Mouse (Mus musculus): Measurements from ENCODE around the gene Mydgf. TPM values are rescaled to one million over a fixed set of nuclear protein-coding genes. Genes with fewer than 3 reads are reported as not detected.
A peak's percentile ranks its signal among the peaks of the same experiment; 100 is the strongest.

Mydgf gene
- polyA plus RNA-seq, 1 experiment from 2014 or later: 78.6 TPM

DNA sequence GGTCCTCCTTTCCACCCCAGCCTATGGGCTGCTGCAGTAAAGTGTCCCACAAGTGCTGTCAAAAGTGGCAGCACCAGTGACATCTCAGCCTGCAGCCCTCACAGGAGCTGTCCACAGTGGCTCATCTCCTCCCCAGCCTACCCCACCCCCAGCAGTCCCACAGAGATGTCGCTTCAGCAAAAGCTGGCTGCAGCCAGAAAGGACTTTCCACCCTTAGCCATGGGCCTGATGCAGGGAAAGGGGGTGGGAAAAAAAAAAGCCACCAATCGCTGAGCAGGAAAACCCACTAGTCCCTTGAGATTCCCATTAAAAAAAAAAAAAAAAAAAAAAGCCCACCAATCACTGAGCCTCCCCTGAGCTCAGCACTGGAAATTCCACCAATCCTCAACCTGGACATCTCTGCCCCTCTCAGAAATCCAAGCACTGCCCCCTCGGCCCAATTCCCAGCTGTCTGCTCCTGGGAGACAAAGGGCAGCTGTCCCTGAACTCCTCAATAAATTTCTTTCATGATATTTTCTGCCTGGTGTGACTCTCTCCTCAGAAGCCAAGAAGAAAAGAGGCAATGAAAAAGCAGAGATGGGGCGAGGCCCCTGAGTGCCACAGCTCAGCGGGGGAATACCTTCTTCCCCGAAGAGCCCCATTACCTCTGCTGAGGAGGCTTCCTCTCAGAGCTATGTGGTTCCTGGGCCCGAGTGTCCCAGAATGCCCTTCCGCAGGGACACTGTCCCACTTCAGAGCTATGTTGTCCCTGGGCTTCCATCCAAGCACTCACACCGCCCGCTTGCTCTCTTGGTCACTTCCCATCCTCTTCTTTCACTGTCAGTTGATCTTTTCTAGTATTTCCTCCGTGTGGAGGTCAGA, 1.8 kb upstream of the Mydgf start:
- Histone ChIP-seq H3K27ac (replicated peaks) (peak overlapping the region; percentile 72; the same call in 1 of the 2 replicates), H3K27me3 (no peaks in the 10 kb centered on the region), H3K4me3 (no peak overlapping the region), H3K9ac (0 out of 2 replicates have a peak overlapping the region, but pooled peaks have one; percentile 10), H3K36me3 (peaks cover 38% of the 10 kb centered on the region), H3K9me3 (no peaks in the 10 kb centered on the region), H3K4me1 (replicated peaks) (peaks cover 25% of the 10 kb centered on the region), H3K4me2 (no peak overlapping the region)
- ATAC-seq (ENCODE audit: low FRiP score, low read depth): no peak
- 26% methylated on average over 11 of the region's 11 CpGs for WGBS

GRCm38 (mm10) chr17:56182975-56183657, 604 bp downstream of the Mydgf start:
- H3K4me3 ChIP-seq: peak overlapping the region; percentile 78
- H3K36me3 ChIP-seq: peaks cover 26% of the 10 kb centered on the region
- H3K9me3 ChIP-seq: no peaks in the 10 kb centered on the region
- peaks cover 25% of the 10 kb centered on the region for H3K4me1 ChIP-seq (replicated peaks)
- peak; percentile 57 for ATAC-seq (ENCODE audit: low FRiP score, low read depth)
- WGBS: 3% methylated on average over 14 of the region's 14 CpGs
- peak overlapping the region; percentile 60 for H3K9ac ChIP-seq
- peak overlapping the region; percentile 75 for H3K27ac ChIP-seq (replicated peaks)
- H3K4me2 ChIP-seq: peak overlapping the region; percentile 87
- no peaks in the 10 kb centered on the region for H3K27me3 ChIP-seq

DNA sequence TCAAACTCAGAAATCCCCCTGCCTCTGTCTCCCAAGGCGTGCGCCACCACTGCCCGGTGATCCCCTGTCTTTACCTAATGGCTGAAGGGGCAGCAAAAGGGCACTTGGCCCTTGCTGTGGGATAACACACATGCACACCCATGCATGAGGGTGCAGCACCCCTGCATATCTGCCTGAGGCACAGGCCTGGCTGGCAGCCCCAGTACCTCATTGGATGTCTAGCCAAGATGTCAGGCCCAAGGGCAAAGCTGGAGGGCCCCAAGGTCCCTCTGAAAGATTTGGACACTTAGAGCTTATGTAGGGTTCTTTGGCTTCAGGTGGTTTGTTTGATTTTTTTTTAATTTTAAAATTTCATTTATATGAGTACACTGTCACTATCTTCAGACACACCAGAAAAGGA, 8.3 kb downstream of the Mydgf start:
- peaks cover 7% of the 10 kb centered on the region for H3K4me1 ChIP-seq (replicated peaks)
- WGBS: 99% methylated on average over 3 of the region's 3 CpGs
- H3K9me3 ChIP-seq: no peaks in the 10 kb centered on the region
- no peak for ATAC-seq (ENCODE audit: low FRiP score, low read depth)
- no peak overlapping the region for H3K4me3 ChIP-seq
- H3K27ac ChIP-seq (replicated peaks): no peak overlapping the region
- H3K9ac ChIP-seq: no peak overlapping the region
- peaks cover 31% of the 10 kb centered on the region for H3K36me3 ChIP-seq
- no peaks in the 10 kb centered on the region for H3K27me3 ChIP-seq
- H3K4me2 ChIP-seq: no peak overlapping the region

- ATAC-seq (ENCODE audit: low FRiP score, low read depth): no peak
- Histone ChIP-seq H3K9me3 (no peaks in the 10 kb centered on the region), H3K4me3 (no peak overlapping the region), H3K4me2 (no peak overlapping the region), H3K27me3 (no peaks in the 10 kb centered on the region), H3K9ac (no peak overlapping the region), H3K36me3 (peaks cover 23% of the 10 kb centered on the region), H3K27ac (replicated peaks) (no peak overlapping the region), H3K4me1 (replicated peaks) (peaks cover 10% of the 10 kb centered on the region)
- 67% methylated on average over 10 of the region's 10 CpGs for WGBS
Measured at GRCm38 (mm10) chr17:56173401-56174046, 10.2 kb downstream of the Mydgf start.

GRCm38 (mm10) chr17:56171881-56172280, 11.8 kb downstream of the Mydgf start:
- H3K4me3 ChIP-seq: no peak overlapping the region
- H3K9me3 ChIP-seq: no peaks in the 10 kb centered on the region
- H3K4me2 ChIP-seq: no peak overlapping the region
- peaks cover 10% of the 10 kb centered on the region for H3K4me1 ChIP-seq (replicated peaks)
- H3K9ac ChIP-seq: no peak overlapping the region
- no peak for ATAC-seq (ENCODE audit: low FRiP score, low read depth)
- H3K27ac ChIP-seq (replicated peaks): no peak overlapping the region
- H3K27me3 ChIP-seq: no peaks in the 10 kb centered on the region
- 91% methylated on average over 17 of the region's 17 CpGs for WGBS
- peaks cover 8% of the 10 kb centered on the region for H3K36me3 ChIP-seq

- H3K4me2 ChIP-seq: no peak overlapping the region
- peaks cover 4% of the 10 kb centered on the region for H3K36me3 ChIP-seq
- no peak for ATAC-seq (ENCODE audit: low FRiP score, low read depth)
- WGBS: 63% methylated on average over 9 of the region's 9 CpGs
- H3K4me3 ChIP-seq: no peak overlapping the region
- no peaks in the 10 kb centered on the region for H3K9me3 ChIP-seq
- no peak overlapping the region for H3K27ac ChIP-seq (replicated peaks)
- peaks cover 10% of the 10 kb centered on the region for H3K4me1 ChIP-seq (replicated peaks)
- no peak overlapping the region for H3K9ac ChIP-seq
- no peaks in the 10 kb centered on the region for H3K27me3 ChIP-seq
Measured at GRCm38 (mm10) chr17:56171456-56171855, 12.3 kb downstream of the Mydgf start.

DNA sequence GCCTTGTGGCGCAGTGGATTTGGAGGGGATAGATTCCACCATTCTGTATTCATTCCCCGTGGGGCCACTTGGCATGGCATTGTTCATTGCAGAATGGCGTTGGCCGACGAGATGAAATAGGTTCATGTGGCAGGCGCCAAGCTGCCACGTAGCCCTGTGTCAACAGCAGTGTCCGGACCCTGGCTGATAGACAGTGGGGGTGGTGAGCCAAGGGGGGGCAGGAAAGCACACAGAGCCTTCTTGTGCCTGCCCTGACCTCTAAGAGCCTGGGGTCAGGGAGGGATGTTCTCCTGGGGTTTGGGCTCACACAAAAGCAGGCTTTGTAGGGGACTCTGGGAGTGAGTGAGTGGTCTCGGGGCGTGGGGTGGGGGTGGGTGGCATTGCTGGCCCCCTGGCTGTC, 13.1 kb downstream of the Mydgf start:
- no peak overlapping the region for H3K4me3 ChIP-seq
- 19% methylated on average over 10 of the region's 10 CpGs for WGBS
- H3K27ac ChIP-seq (replicated peaks): peak overlapping the region; percentile 53; the same call in 1 of the 2 replicates
- H3K4me1 ChIP-seq (replicated peaks): peaks cover 13% of the 10 kb centered on the region
- no peaks in the 10 kb centered on the region for H3K27me3 ChIP-seq
- peak; percentile 32; the same call in 1 of the 2 replicates for ATAC-seq (ENCODE audit: low FRiP score, low read depth)
- no peaks in the 10 kb centered on the region for H3K9me3 ChIP-seq
- no peak overlapping the region for H3K9ac ChIP-seq
- H3K4me2 ChIP-seq: peak overlapping the region; percentile 3; the same call in 1 of the 2 replicates
- H3K36me3 ChIP-seq: no peaks in the 10 kb centered on the region; the same call in 1 of the 2 replicates

DNA sequence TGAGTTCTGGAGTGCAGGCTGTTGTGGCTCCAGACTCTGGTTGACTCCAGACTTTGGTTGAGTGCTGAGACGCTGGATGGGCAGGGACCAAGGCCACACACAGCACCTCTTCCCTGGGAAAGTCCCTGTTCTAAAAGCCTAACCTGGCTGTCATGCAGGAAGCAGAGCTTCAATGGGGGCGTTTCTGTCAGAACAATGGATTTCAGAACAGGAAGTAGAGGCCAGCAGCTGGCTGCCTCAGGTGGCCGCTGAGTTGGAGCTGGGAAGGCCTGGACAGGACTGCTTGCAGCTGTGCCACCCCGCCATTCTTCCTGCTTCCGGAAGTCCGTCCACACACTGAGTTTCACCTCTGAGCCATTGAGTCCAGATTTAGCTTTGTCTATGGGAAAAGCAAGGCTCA, 13.9 kb downstream of the Mydgf start:
- Histone ChIP-seq H3K9ac (no peak overlapping the region), H3K27ac (replicated peaks) (no peak overlapping the region)
- ATAC-seq (ENCODE audit: low FRiP score, low read depth): no peak

GRCm38 (mm10) chr17:56165671-56166070, 18.0 kb downstream of the Mydgf start:
- H3K4me2 ChIP-seq: 0 out of 2 replicates have a peak overlapping the region, but pooled peaks have one; percentile 16
- H3K4me1 ChIP-seq (replicated peaks): peaks cover 24% of the 10 kb centered on the region
- no peaks in the 10 kb centered on the region for H3K36me3 ChIP-seq
- no peak for ATAC-seq (ENCODE audit: low FRiP score, low read depth)
- no peak overlapping the region for H3K9ac ChIP-seq
- 28% methylated on average over 11 of the region's 11 CpGs for WGBS
- no peak overlapping the region; the same call in 1 of the 2 replicates for H3K27ac ChIP-seq (replicated peaks)
- H3K4me3 ChIP-seq: no peak overlapping the region
- H3K9me3 ChIP-seq: no peaks in the 10 kb centered on the region
- peaks cover 9% of the 10 kb centered on the region; the same call in 1 of the 2 replicates for H3K27me3 ChIP-seq

More for the DNA sequence above, 13.9 kb downstream of the Mydgf start:
- 0 out of 2 replicates have a peak overlapping the region, but pooled peaks have one; percentile 4 for H3K4me2 ChIP-seq
- H3K9me3 ChIP-seq: no peaks in the 10 kb centered on the region
- no peak overlapping the region for H3K4me3 ChIP-seq
- peaks cover 16% of the 10 kb centered on the region for H3K4me1 ChIP-seq (replicated peaks)
- WGBS: 63% methylated on average over 6 of the region's 6 CpGs
- no peaks in the 10 kb centered on the region; the same call in 1 of the 2 replicates for H3K36me3 ChIP-seq
- no peaks in the 10 kb centered on the region for H3K27me3 ChIP-seq

- Histone ChIP-seq H3K4me3 (no peak overlapping the region), H3K4me2 (no peak overlapping the region), H3K9me3 (no peaks in the 10 kb centered on the region), H3K9ac (no peak overlapping the region), H3K4me1 (replicated peaks) (peaks cover 19% of the 10 kb centered on the region), H3K27ac (replicated peaks) (no peak overlapping the region), H3K36me3 (no peaks in the 10 kb centered on the region), H3K27me3 (peaks cover 9% of the 10 kb centered on the region; the same call in 1 of the 2 replicates)
- 67% methylated on average over 3 of the region's 3 CpGs for WGBS
- no peak for ATAC-seq (ENCODE audit: low FRiP score, low read depth)
Measured at GRCm38 (mm10) chr17:56164510-56164909, 19.2 kb downstream of the Mydgf start.

DNA sequence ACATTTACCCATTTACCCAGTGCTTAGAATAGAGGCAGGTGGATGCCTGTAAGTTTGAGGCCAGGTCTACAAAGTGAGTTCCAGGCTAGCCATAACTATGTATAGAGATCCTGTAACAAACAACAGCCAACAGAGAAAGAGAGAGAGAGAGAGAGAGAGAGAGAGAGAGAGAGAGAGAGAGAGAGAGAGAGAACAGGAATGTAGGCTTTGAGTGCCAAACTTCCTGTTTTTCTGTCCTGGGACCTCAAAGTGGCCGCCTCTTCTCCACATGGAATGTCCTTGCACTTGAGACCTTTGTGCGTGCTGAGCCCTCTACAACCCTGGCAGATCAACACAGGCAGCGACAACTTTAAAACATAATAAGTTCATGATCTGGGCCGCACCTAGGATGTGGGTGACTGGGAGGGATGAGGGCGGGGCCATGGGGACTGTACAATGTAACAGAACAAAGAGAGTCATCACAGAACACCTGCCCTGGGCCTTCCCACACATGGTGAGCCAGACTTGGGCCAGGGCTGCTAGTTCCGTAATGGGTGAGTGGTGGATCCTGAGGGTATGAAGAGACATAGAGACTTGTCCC, 20.1 kb downstream of the Mydgf start:
- WGBS: 81% methylated on average over 6 of the region's 6 CpGs
- H3K4me3 ChIP-seq: no peak overlapping the region
- H3K27me3 ChIP-seq: peaks cover 12% of the 10 kb centered on the region; the same call in 1 of the 2 replicates
- no peaks in the 10 kb centered on the region for H3K36me3 ChIP-seq
- peaks cover 19% of the 10 kb centered on the region for H3K4me1 ChIP-seq (replicated peaks)
- no peak overlapping the region for H3K27ac ChIP-seq (replicated peaks)
- H3K9ac ChIP-seq: no peak overlapping the region
- no peak for ATAC-seq (ENCODE audit: low FRiP score, low read depth)
- peak overlapping the region; percentile 68; the same call in 1 of the 2 replicates for H3K4me2 ChIP-seq
- H3K9me3 ChIP-seq: no peaks in the 10 kb centered on the region
